Mouse (Mus musculus) midbrain, embryonic 15.5 days (tissue): ENCODE data around the gene Srxn1. TPM values are rescaled to one million over a fixed set of nuclear protein-coding genes. Genes with fewer than 3 reads are reported as not detected.

Experiments
- ATAC-seq: fragments of 200-750 bp; cut with Nextera tagmentation; replicated peaks from 2 replicates; pipeline ENCODE4 v1.8.0; 2017; ENCODE audit warnings: moderate TSS enrichment
- H3K27ac ChIP-seq: fragments of 300-500 bp; sonication (generic); 2 replicates; pipeline ENCODE4 v1.5.1; 2015; ENCODE audit warnings: mild to moderate bottlenecking, inconsistent platforms
- H3K27me3 ChIP-seq: fragments of 300-500 bp; sonication (generic); replicated peaks from 2 replicates; pipeline ENCODE4 v1.6.1; 2015; ENCODE audit warnings: inconsistent platforms
- H3K36me3 ChIP-seq: fragments of 300-500 bp; sonication (generic); replicated peaks from 2 replicates; pipeline ENCODE4 v1.6.1; 2015; ENCODE audit warnings: inconsistent platforms
- H3K4me1 ChIP-seq: fragments of 300-500 bp; sonication (generic); 2 replicates; pipeline ENCODE4 v1.6.1; 2015; ENCODE audit warnings: inconsistent platforms
- H3K4me2 ChIP-seq: fragments of 300-500 bp; sonication (generic); 2 replicates; pipeline ENCODE4 v1.6.1; 2015; ENCODE audit warnings: inconsistent platforms, mild to moderate bottlenecking, moderate library complexity
- H3K4me3 ChIP-seq: fragments of 300-500 bp; sonication (generic); 2 replicates; pipeline ENCODE4 v1.5.1; 2015; ENCODE audit warnings: mild to moderate bottlenecking, inconsistent platforms
- H3K9ac ChIP-seq: fragments of 300-500 bp; sonication (generic); 2 replicates; pipeline ENCODE4 v1.6.1; 2015; ENCODE audit warnings: mild to moderate bottlenecking, inconsistent platforms
- H3K9me3 ChIP-seq: fragments of 300-500 bp; sonication (generic); 2 replicates; pipeline ENCODE4 v1.6.1; 2016; ENCODE audit warnings: inconsistent platforms
- WGBS: fragments of 180-500 bp; shearing (Covaris S2); methylation state at CpG from one replicate; pipeline ENCODE4 v1.1.7; 2015; ENCODE audit warnings: mixed read lengths; 5-methylcytosine and 5-hydroxymethylcytosine counted together
- polyA plus RNA-seq: library from polyadenylated mRNA; unstranded; fragments of >200 nt; fragmentation: Nextera tagmentation; extraction: Ambion mirVana; gene quantifications from 2 replicates; pipeline ENCODE4 v1.2.1, GENCODE M21; 2015

Srxn1 gene
- polyA plus RNA-seq, 1 experiment from 2014 or later = 21.5 TPM

GRCm38 (mm10) chr2:152091342-152092056 lies 13.8 kb upstream of the Srxn1 start:
- Histone ChIP-seq H3K9ac (no peak overlapping the region), H3K4me1 (peaks cover 57% of the 10 kb centered on the region), H3K36me3 (no peaks in the 10 kb centered on the region), H3K4me3 (no peak overlapping the region), H3K4me2 (no peak overlapping the region), H3K9me3 (no peaks in the 10 kb centered on the region), H3K27ac (no peak overlapping the region), H3K27me3 (peaks cover 7% of the 10 kb centered on the region; the same call in 1 of the 2 replicates)
- 26% methylated on average over 12 of the region's 12 CpGs for WGBS
- ATAC-seq = no peak

DNA sequence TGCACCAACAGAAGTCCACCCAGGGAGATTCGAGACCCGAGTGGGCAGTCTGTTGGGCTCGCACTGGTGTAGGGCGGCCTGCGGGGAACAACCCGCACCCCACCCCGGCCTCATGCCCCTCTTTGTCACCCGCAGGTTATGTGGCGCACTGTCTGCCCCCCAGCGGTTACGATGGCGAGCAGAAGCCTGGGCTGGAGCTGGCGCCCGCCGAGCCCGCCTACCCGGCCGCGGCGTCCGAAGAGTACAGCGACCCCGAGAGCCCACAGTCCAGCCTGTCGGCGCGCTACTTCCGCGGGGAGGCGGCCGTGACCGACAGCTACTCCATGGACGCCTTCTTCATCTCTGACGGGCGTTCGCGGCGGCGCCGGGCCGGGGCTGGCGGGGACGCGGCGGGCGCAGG lies 12.4 kb upstream of the Srxn1 start:
- WGBS = 6% methylated on average over 45 of the region's 45 CpGs
- Histone ChIP-seq H3K27ac (peak overlapping the region; percentile 23), H3K4me1 (peaks cover 45% of the 10 kb centered on the region), H3K4me2 (peak overlapping the region; percentile 40), H3K36me3 (no peaks in the 10 kb centered on the region), H3K4me3 (peak overlapping the region; percentile 23), H3K9me3 (no peaks in the 10 kb centered on the region), H3K9ac (no peak overlapping the region), H3K27me3 (peaks cover 7% of the 10 kb centered on the region; the same call in 1 of the 2 replicates)
- ATAC-seq = peak; percentile 9; the same call in 1 of the 2 replicates

DNA sequence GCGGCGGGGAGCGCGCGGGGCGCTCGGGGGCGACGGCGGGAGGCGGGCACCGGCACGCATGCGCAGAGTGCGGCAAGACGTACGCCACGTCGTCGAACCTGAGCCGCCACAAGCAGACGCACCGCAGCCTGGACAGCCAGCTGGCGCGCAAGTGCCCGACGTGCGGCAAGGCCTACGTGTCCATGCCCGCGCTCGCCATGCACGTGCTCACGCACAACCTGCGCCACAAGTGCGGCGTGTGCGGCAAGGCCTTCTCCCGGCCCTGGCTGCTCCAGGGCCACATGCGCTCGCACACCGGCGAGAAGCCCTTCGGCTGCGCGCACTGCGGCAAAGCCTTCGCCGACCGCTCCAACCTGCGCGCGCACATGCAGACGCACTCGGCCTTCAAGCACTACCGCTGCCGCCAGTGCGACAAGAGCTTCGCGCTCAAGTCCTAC lies 11.9 kb upstream of the Srxn1 start:
- Histone ChIP-seq H3K4me1 (peaks cover 42% of the 10 kb centered on the region), H3K27me3 (peaks cover 7% of the 10 kb centered on the region; the same call in 1 of the 2 replicates), H3K9me3 (no peaks in the 10 kb centered on the region), H3K4me2 (peak overlapping the region; percentile 40), H3K4me3 (peak overlapping the region; percentile 23), H3K9ac (0 out of 2 replicates have a peak overlapping the region, but pooled peaks have one; percentile 12), H3K27ac (peak overlapping the region; percentile 40; the same call in 1 of the 2 replicates), H3K36me3 (no peaks in the 10 kb centered on the region)
- ATAC-seq = peak; percentile 29
- 2% methylated on average over 57 of the region's 60 CpGs for WGBS

GRCm38 (mm10) chr2:152094856-152095545 lies 10.3 kb upstream of the Srxn1 start:
- H3K4me2 ChIP-seq = peak overlapping the region; percentile 27
- peaks cover 40% of the 10 kb centered on the region for H3K4me1 ChIP-seq
- no peaks in the 10 kb centered on the region for H3K9me3 ChIP-seq
- 0 out of 2 replicates have a peak, but pooled peaks have one; percentile 1 for ATAC-seq
- 8% methylated on average over 29 of the region's 29 CpGs for WGBS
- no peaks in the 10 kb centered on the region for H3K36me3 ChIP-seq
- H3K9ac ChIP-seq = no peak overlapping the region
- no peak overlapping the region for H3K4me3 ChIP-seq
- H3K27me3 ChIP-seq = peaks cover 7% of the 10 kb centered on the region; the same call in 1 of the 2 replicates
- no peak overlapping the region for H3K27ac ChIP-seq

GRCm38 (mm10) chr2:152096922-152097321 lies 8.4 kb upstream of the Srxn1 start:
- no peak for ATAC-seq
- WGBS = 33% methylated on average over 2 of the region's 2 CpGs
- Histone ChIP-seq H3K27ac (no peak overlapping the region), H3K27me3 (peaks cover 7% of the 10 kb centered on the region; the same call in 1 of the 2 replicates), H3K9ac (no peak overlapping the region), H3K36me3 (no peaks in the 10 kb centered on the region), H3K9me3 (no peaks in the 10 kb centered on the region), H3K4me3 (no peak overlapping the region), H3K4me2 (no peak overlapping the region), H3K4me1 (peaks cover 30% of the 10 kb centered on the region)

DNA sequence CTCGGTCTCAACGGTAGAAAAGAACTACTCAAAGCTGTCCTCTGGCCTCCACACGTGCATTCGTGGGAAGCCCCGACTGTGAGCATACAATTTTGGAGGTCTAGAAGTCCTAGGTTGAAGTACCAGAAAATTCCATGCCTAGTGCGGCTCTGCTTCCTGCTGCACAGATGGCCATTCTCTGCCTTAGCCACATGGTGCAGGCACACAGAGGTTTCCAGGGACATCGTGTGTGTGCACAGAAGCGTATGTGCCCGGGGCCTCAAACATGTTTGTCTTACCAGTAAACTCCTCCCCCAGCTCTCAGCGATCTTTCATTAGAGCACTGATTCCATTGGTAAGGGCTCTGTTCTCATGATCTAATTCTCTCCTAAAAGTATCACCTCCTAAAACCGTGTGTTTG lies 7.4 kb upstream of the Srxn1 start:
- ATAC-seq = no peak
- peaks cover 7% of the 10 kb centered on the region; the same call in 1 of the 2 replicates for H3K27me3 ChIP-seq
- no peaks in the 10 kb centered on the region for H3K9me3 ChIP-seq
- no peak overlapping the region for H3K27ac ChIP-seq
- H3K36me3 ChIP-seq = no peaks in the 10 kb centered on the region
- H3K4me2 ChIP-seq = no peak overlapping the region
- WGBS = 74% methylated on average over 11 of the region's 11 CpGs
- H3K4me3 ChIP-seq = no peak overlapping the region
- peaks cover 24% of the 10 kb centered on the region for H3K4me1 ChIP-seq
- H3K9ac ChIP-seq = no peak overlapping the region

DNA sequence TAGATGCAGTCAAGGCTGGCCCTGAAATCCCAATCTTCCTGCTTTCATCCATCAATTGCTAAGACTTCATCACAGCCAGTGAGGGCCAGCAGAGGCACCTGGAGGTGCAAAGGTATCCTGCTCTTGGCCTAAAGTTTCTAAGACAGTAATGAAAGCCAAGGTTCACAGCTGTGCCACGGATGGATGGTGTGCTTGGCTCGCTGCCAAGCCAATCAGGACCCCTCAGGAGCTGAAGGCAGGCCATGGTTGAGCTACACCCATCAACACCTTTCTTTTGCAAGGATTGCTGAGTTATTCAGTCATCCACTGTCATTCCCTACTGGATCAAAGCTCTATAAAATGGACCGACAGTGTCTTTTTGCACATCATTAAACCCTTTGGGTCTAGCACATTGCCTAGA lies 5.8 kb upstream of the Srxn1 start:
- Histone ChIP-seq H3K36me3 (no peaks in the 10 kb centered on the region), H3K4me1 (peaks cover 13% of the 10 kb centered on the region), H3K4me3 (no peak overlapping the region), H3K4me2 (no peak overlapping the region), H3K27me3 (no peaks in the 10 kb centered on the region; the same call in 1 of the 2 replicates), H3K27ac (no peak overlapping the region), H3K9me3 (no peaks in the 10 kb centered on the region), H3K9ac (no peak overlapping the region)
- WGBS = 61% methylated on average over 3 of the region's 3 CpGs
- no peak for ATAC-seq

GRCm38 (mm10) chr2:152101761-152102160 lies 3.6 kb upstream of the Srxn1 start:
- H3K27ac ChIP-seq = no peak overlapping the region
- H3K4me2 ChIP-seq = no peak overlapping the region
- peaks cover 21% of the 10 kb centered on the region for H3K4me1 ChIP-seq
- no peak for ATAC-seq
- no peaks in the 10 kb centered on the region for H3K36me3 ChIP-seq
- H3K9ac ChIP-seq = no peak overlapping the region
- 74% methylated on average over 13 of the region's 13 CpGs for WGBS
- no peak overlapping the region for H3K4me3 ChIP-seq
- H3K9me3 ChIP-seq = no peaks in the 10 kb centered on the region
- H3K27me3 ChIP-seq = no peaks in the 10 kb centered on the region

DNA sequence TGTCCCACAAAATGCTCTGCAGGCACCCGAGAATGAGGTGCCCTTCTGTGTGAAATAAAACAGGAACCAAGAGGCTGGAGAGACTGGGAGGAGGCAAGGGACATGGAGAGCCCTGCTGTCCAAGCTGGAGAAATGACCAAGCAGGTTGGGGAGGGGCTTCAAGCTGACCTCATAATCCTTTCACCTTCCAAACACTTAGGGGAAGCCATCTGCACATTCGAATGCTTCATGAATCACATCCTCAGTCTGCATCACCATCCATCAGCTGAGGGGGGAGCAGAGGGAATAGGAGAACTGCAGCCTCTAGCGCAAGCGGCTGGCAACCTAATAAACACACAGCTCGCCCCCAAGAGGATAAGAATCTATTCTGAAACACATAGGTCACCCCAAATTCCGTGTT lies 2.9 kb upstream of the Srxn1 start:
- no peaks in the 10 kb centered on the region for H3K27me3 ChIP-seq

GRCm38 (mm10) chr2:152104711-152105317 lies 502 bp upstream of the Srxn1 start:
- Histone ChIP-seq H3K4me2 (peak overlapping the region; percentile 71), H3K36me3 (no peaks in the 10 kb centered on the region), H3K27me3 (no peaks in the 10 kb centered on the region), H3K9me3 (no peaks in the 10 kb centered on the region), H3K9ac (peak overlapping the region; percentile 77), H3K4me1 (peaks cover 18% of the 10 kb centered on the region), H3K4me3 (peak overlapping the region; percentile 74), H3K27ac (peak overlapping the region; percentile 63; the same call in 1 of the 2 replicates)
- WGBS = 22% methylated on average over 17 of the region's 17 CpGs
- peak; percentile 38 for ATAC-seq

More for the DNA sequence above, 2.9 kb upstream of the Srxn1 start:
- Histone ChIP-seq H3K27ac (no peak overlapping the region), H3K9ac (no peak overlapping the region), H3K4me3 (no peak overlapping the region), H3K36me3 (no peaks in the 10 kb centered on the region), H3K4me2 (no peak overlapping the region), H3K4me1 (peaks cover 22% of the 10 kb centered on the region), H3K9me3 (no peaks in the 10 kb centered on the region)
- ATAC-seq = no peak
- 64% methylated on average over 6 of the region's 6 CpGs for WGBS

GRCm38 (mm10) chr2:152106225-152106595 lies 894 bp downstream of the Srxn1 start:
- H3K4me3 ChIP-seq = peak overlapping the region; percentile 74
- H3K27me3 ChIP-seq = no peaks in the 10 kb centered on the region
- no peak for ATAC-seq
- no peak overlapping the region for H3K27ac ChIP-seq
- H3K9me3 ChIP-seq = no peaks in the 10 kb centered on the region
- H3K4me1 ChIP-seq = peaks cover 18% of the 10 kb centered on the region
- no peak overlapping the region for H3K9ac ChIP-seq
- 93% methylated on average over 3 of the region's 3 CpGs for WGBS
- H3K36me3 ChIP-seq = no peaks in the 10 kb centered on the region
- peak overlapping the region; percentile 71 for H3K4me2 ChIP-seq

DNA sequence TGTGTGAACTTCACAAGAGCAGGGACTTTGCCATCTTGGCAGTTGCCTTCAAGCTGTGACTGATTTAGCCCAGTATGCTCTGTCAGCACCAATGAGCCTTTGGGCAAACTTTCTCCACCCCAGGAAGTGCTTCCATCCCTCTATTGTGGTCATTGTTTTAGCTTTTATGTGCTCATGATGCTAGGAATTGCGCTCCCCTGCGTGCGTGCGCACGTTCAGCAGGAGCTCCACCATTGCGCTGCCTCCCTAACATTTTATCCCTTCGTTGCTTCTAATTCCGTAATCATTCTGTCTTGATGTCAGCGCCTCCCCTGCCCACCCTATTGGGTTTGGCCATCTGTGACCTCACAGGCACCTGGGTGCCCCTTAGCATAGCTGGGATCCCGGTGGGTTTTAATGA lies 1.3 kb downstream of the Srxn1 start:
- no peak for ATAC-seq
- Histone ChIP-seq H3K4me3 (no peak overlapping the region), H3K36me3 (no peaks in the 10 kb centered on the region), H3K9ac (no peak overlapping the region), H3K4me2 (peak overlapping the region; percentile 71; the same call in 1 of the 2 replicates), H3K4me1 (peaks cover 18% of the 10 kb centered on the region), H3K9me3 (no peaks in the 10 kb centered on the region), H3K27ac (no peak overlapping the region), H3K27me3 (no peaks in the 10 kb centered on the region)
- WGBS = 96% methylated on average over 10 of the region's 10 CpGs
